Mouse (Mus musculus) forebrain, postnatal 0 days (tissue): Measurements from ENCODE around the gene 5430427O19Rik. TPM values are rescaled to one million over a fixed set of nuclear protein-coding genes. Genes with fewer than 3 reads are reported as not detected.

ENCODE experiments used
- ATAC-seq: fragments of 200-750 bp; cut with Nextera tagmentation; 2 replicates; pipeline ENCODE4 v1.8.0; 2017; ENCODE audit warnings: mild to moderate bottlenecking, moderate library complexity
- DNase-seq: peaks from one replicate; pipeline ENCODE4 v3.0.0-alpha.2; 2015
- H3K27ac ChIP-seq: fragments of 300-500 bp; sonication (generic); 2 replicates; pipeline ENCODE4 v1.5.1; 2014; ENCODE audit warnings: low read depth, mild to moderate bottlenecking, antibody characterized with exemption, low read length, moderate library complexity, mixed read lengths
- H3K27me3 ChIP-seq: fragments of 300-500 bp; sonication (generic); 2 replicates; pipeline ENCODE4 v1.6.1; 2014; ENCODE audit warnings: mild to moderate bottlenecking, low read length, mixed read lengths; ENCODE audit not compliant: insufficient read depth
- H3K36me3 ChIP-seq: fragments of 300-500 bp; sonication (generic); 2 replicates; pipeline ENCODE4 v1.6.1; 2014; ENCODE audit warnings: mild to moderate bottlenecking, moderate library complexity; ENCODE audit not compliant: insufficient read depth
- H3K4me1 ChIP-seq: fragments of 300-500 bp; sonication (generic); 2 replicates; pipeline ENCODE4 v1.6.1; 2014; ENCODE audit warnings: antibody characterized with exemption; ENCODE audit not compliant: insufficient read depth
- H3K4me2 ChIP-seq: fragments of 300-500 bp; sonication (generic); 2 replicates; pipeline ENCODE4 v1.6.1; 2014; ENCODE audit warnings: low read depth, mild to moderate bottlenecking, moderate library complexity
- H3K4me3 ChIP-seq: fragments of 300-500 bp; sonication (generic); 2 replicates; pipeline ENCODE4 v1.5.1; 2014; ENCODE audit warnings: low read depth, low read length, mixed read lengths
- H3K9ac ChIP-seq: fragments of 300-500 bp; sonication (generic); 2 replicates; pipeline ENCODE4 v1.6.1; 2014; ENCODE audit warnings: mild to moderate bottlenecking
- H3K9me3 ChIP-seq: fragments of 300-500 bp; sonication (generic); 2 replicates; pipeline ENCODE4 v1.6.1; 2016; ENCODE audit warnings: low read length
- CTCF ChIP-seq: sonication (generic); IDR thresholded peaks from 2 replicates; pipeline ENCODE4 v1.5.1; 2016; ENCODE audit warnings: antibody characterized with exemption, control low read depth, low read depth
- WGBS: fragments of 180-500 bp; shearing (Covaris S2); extraction: QIAGEN DNeasy Blood & Tissue Kit; methylation state at CpG from one replicate; pipeline ENCODE4 v1.1.7; 2014; 5-methylcytosine and 5-hydroxymethylcytosine counted together
- polyA plus RNA-seq: library from polyadenylated mRNA; unstranded; fragments of >200 nt; fragmentation: Nextera tagmentation; extraction: Ambion mirVana; gene quantifications from 2 replicates; pipeline ENCODE4 v1.2.1, GENCODE M21; 2015
- total RNA-seq: library from RNA; depleted of rRNA; stranded (reverse); fragments of >200 nt; gene quantifications from 2 replicates; pipeline ENCODE4 v1.2.3, GENCODE M21; 2014

The 5430427O19Rik gene
- total and polyA plus RNA-seq, 2 experiments from 2014 or later, result 0.06 to 0.14 TPM

DNA sequence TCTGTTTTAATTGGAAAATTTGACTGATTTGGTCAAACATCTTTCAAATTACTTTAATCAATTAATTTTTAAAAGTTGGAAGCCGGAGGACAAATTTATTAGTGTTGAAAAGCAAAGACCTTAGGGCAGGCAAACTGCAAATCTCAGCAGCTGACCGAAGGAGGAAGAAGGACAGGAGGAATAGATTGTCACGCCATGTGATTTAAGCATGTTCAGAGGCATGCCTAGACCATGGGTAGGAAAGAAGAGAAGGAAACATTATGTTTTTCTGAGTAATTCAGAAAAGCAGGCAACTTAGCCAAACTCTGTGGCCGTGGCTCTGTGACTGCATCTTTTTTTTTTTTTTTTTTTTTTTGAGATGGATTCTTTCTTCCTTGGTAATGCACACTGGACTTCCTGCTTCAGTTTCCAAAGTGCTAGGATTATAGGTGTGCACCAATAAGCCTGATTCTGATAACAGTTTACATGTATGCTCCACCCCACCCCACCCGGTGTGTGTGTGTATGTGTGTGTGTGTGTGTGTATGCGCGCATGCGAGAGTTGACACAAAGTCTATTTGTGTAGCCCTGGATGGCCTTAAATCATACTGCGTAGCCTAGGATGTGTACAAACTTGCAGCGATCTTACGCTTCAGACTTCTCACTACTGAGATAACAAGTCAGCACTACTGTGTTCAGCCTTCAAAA lies 1.4 kb downstream of the 5430427O19Rik start:
- no peak for TF ChIP-seq CTCF
- DNase-seq (no peak), ATAC-seq (no peak)
- no peaks in the 10 kb centered on the region for H3K27me3 ChIP-seq
- no peak overlapping the region for H3K9ac ChIP-seq
- no peak overlapping the region for H3K4me2 ChIP-seq
- no peaks in the 10 kb centered on the region for H3K36me3 ChIP-seq
- no peaks in the 10 kb centered on the region for H3K4me1 ChIP-seq
- 93% methylated on average over 11 of the region's 11 CpGs for WGBS
- no peaks in the 10 kb centered on the region for H3K9me3 ChIP-seq
- H3K4me3 ChIP-seq, result no peak overlapping the region
- H3K27ac ChIP-seq, result no peak overlapping the region

DNA sequence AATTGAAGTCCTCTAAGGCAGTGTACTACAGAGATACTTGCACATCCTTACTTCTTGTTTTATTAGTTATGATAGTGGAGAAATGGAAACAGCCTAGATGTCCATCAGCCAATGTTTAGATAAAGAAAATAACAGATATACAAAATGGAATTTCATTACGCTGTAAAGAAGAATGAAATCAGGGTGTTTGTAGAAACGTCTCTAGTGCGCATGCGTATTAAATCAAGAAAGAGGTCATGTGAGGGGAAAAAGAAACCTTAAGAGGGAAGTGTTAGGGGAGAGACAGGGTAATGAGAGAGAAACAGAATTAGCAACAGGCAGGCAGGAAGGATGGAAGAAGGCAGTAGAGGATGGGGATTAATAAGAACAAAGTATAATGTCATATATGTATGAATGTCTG lies 4.2 kb downstream of the 5430427O19Rik start:
- H3K36me3 ChIP-seq, result no peaks in the 10 kb centered on the region
- H3K4me3 ChIP-seq, result no peak overlapping the region
- H3K4me1 ChIP-seq, result no peaks in the 10 kb centered on the region
- 96% methylated on average over 4 of the region's 4 CpGs for WGBS
- no peak overlapping the region for H3K27ac ChIP-seq
- no peak overlapping the region for H3K4me2 ChIP-seq
- H3K9me3 ChIP-seq, result no peaks in the 10 kb centered on the region
- no peak for DNase-seq
- H3K27me3 ChIP-seq, result no peaks in the 10 kb centered on the region
- TF ChIP-seq CTCF, result no peak
- no peak overlapping the region for H3K9ac ChIP-seq
- ATAC-seq, result no peak

DNA sequence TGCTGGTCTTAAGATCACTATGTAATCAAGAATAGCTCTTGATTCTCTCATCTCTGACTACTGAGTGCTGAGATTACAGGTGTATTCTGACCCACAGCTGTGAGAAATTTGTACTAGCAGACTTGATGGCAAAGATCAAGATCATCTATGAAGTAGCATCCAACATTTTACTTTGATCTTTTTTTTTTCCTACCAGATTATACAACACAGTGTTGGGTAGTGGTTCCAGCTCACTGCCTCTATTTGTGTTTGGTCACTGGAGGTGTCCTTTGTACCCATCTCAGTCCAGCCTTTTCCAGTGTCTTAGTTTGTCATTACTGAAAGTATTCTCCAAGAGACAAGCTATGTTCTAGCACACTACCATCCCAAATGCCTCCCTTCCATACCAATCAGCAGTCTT lies 5.8 kb downstream of the 5430427O19Rik start:
- Histone ChIP-seq H3K9ac (no peak overlapping the region), H3K9me3 (no peaks in the 10 kb centered on the region), H3K4me1 (no peaks in the 10 kb centered on the region), H3K27ac (no peak overlapping the region), H3K4me3 (no peak overlapping the region), H3K36me3 (no peaks in the 10 kb centered on the region), H3K27me3 (no peaks in the 10 kb centered on the region), H3K4me2 (no peak overlapping the region)
- TF ChIP-seq CTCF, result no peak
- ATAC-seq, result no peak
- DNase-seq, result no peak

DNA sequence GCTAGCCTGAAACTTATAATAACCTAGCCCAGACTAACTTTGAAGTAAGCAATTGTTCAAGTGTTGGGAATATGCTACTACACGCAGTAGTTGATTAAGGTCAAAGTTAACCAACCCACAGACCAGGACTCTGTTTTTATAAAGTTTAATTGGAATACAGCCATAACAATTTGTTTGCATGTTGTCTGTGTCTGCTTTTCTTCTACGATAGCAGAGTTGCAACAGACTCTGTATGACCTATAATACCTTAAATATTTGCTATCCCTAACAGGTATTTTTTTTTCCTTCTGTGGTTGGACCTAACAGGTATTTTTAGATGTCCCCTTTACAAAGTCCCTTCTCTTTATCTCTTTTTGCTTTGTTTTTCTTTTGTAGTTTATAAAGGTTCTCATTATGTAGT lies 7.6 kb downstream of the 5430427O19Rik start:
- Histone ChIP-seq H3K4me1 (no peaks in the 10 kb centered on the region), H3K9ac (no peak overlapping the region), H3K27me3 (no peaks in the 10 kb centered on the region), H3K4me3 (no peak overlapping the region), H3K27ac (no peak overlapping the region), H3K36me3 (no peaks in the 10 kb centered on the region), H3K9me3 (no peaks in the 10 kb centered on the region), H3K4me2 (no peak overlapping the region)
- DNase-seq, result no peak
- ATAC-seq, result no peak
- no peak for TF ChIP-seq CTCF
- WGBS, result 82% methylated on average over 2 of the region's 2 CpGs

DNA sequence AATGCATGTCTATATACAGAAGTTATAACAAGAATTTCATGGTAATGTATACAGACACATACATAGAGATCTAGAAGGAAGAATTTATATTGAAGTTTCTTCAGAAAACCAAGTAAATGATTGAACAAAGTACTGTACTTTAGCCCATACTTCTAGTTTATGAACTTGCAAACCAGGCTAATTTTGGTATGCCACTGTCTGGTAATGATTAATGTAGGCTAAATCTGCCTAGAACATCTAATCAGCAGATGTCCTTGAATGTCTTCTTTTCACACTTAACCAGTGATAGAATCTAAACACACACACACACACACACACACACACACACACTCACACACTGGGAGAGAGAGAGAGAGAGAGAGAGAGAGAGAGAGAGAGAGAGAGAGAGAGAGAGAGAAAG lies 8.1 kb downstream of the 5430427O19Rik start:
- H3K27ac ChIP-seq, result no peak overlapping the region
- ATAC-seq (no peak), DNase-seq (no peak)
- no peaks in the 10 kb centered on the region for H3K27me3 ChIP-seq
- no peaks in the 10 kb centered on the region for H3K36me3 ChIP-seq
- H3K4me3 ChIP-seq, result no peak overlapping the region
- no peak for TF ChIP-seq CTCF
- no peaks in the 10 kb centered on the region for H3K4me1 ChIP-seq
- no peak overlapping the region for H3K4me2 ChIP-seq
- H3K9ac ChIP-seq, result no peak overlapping the region
- no peaks in the 10 kb centered on the region for H3K9me3 ChIP-seq

DNA sequence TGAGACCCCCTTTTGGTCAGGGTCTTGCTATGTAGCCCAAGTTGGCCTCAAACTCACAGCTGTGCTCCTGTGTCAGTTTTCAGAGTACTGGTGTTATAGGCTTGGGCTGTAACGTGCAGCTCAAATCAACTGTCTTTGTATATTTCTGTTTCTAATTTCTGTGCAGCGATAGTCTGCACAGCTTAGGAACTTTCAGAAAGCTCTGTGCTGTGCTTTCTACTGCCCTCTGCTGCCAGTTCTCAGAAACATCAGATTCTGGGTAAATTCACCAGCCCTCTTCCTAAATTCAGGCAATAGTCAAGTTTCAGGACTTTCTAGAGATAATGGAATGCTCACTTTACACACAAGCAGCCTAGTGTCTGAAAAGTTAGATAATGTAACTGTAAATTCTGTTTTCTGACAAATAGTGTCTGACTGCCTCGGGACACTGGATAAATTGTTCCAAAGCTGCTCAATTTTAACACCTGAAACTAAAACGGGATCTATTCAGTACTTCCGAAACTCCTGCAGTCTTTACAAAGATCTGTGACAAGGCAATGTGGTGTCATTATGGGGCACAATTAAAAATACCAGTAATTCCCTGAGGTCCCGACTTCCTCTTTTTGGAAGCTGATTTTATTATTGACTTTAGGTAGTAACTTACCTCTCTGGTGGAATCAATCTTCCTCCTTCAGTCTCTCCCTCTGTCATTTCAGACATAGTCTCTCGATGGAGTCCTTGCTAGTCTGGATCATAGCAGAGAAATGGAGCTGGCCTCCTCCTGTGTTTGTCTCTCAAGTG lies 9.2 kb downstream of the 5430427O19Rik start:
- H3K4me3 ChIP-seq, result no peak overlapping the region
- no peaks in the 10 kb centered on the region for H3K27me3 ChIP-seq
- H3K36me3 ChIP-seq, result no peaks in the 10 kb centered on the region
- H3K9ac ChIP-seq, result no peak overlapping the region
- H3K27ac ChIP-seq, result no peak overlapping the region
- no peaks in the 10 kb centered on the region for H3K4me1 ChIP-seq
- ATAC-seq (0 out of 2 replicates have a peak, but pooled peaks have one; percentile 27), DNase-seq (peak; percentile 47)
- peak; percentile 61 for TF ChIP-seq CTCF
- 65% methylated on average over 7 of the region's 7 CpGs for WGBS
- H3K4me2 ChIP-seq, result no peak overlapping the region
- H3K9me3 ChIP-seq, result no peaks in the 10 kb centered on the region

DNA sequence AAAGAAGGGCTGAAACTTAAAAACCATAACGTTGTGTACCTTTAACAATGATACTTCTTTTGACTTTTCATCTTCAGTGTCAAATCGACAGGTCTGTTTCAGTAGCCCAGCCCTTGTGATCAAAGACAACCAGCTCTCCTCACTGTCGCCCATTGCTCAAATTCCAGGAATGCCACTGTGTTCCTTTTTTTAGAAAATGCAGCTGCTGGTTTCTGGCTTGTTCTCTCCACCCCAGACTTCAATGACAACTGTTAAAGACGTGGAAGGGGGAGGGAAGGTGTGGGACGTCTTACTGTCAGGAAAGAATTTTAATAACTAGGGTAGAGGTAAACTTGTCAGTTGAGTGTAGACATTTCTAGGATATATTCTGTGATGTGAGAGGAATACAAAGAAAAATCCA lies 16.5 kb downstream of the 5430427O19Rik start:
- Histone ChIP-seq H3K27me3 (no peaks in the 10 kb centered on the region), H3K9me3 (no peaks in the 10 kb centered on the region), H3K36me3 (no peaks in the 10 kb centered on the region), H3K9ac (no peak overlapping the region), H3K4me1 (no peaks in the 10 kb centered on the region), H3K4me3 (no peak overlapping the region), H3K4me2 (no peak overlapping the region), H3K27ac (no peak overlapping the region)
- 50% methylated on average over 5 of the region's 5 CpGs for WGBS
- DNase-seq (no peak), ATAC-seq (no peak)
- TF ChIP-seq CTCF, result no peak
